Mouse (Mus musculus) intestine, embryonic 16.5 days (tissue): ENCODE data around the gene Fam129b. TPM values are rescaled to one million over a fixed set of nuclear protein-coding genes. Genes with fewer than 3 reads are reported as not detected.

Source experiments
- ATAC-seq: fragments of 200-750 bp; cut with Nextera tagmentation; 2 replicates; pipeline ENCODE4 v1.8.0; 2017; ENCODE audit warnings: moderate TSS enrichment, moderate library complexity
- H3K27ac ChIP-seq: fragments of 300-500 bp; sonication (generic); 2 replicates; pipeline ENCODE4 v1.5.1; 2014; ENCODE audit warnings: mild to moderate bottlenecking, low read length
- H3K27me3 ChIP-seq: fragments of 300-500 bp; sonication (generic); replicated peaks from 2 replicates; pipeline ENCODE4 v1.6.1; 2014; ENCODE audit warnings: low read length, control low read depth, mixed read lengths; ENCODE audit not compliant: control insufficient read depth, insufficient read depth
- H3K36me3 ChIP-seq: fragments of 300-500 bp; sonication (generic); 2 replicates; pipeline ENCODE4 v1.6.1; 2014; ENCODE audit warnings: low read length, control low read depth; ENCODE audit not compliant: control insufficient read depth, insufficient read depth
- H3K4me1 ChIP-seq: fragments of 300-500 bp; sonication (generic); 2 replicates; pipeline ENCODE4 v1.6.1; 2014; ENCODE audit warnings: low read length, control low read depth, mixed read lengths; ENCODE audit not compliant: control insufficient read depth, insufficient read depth
- H3K4me2 ChIP-seq: fragments of 300-500 bp; sonication (generic); 2 replicates; pipeline ENCODE4 v1.6.1; 2014; ENCODE audit warnings: low read depth, low read length, control low read depth
- H3K4me3 ChIP-seq: fragments of 300-500 bp; sonication (generic); 2 replicates; pipeline ENCODE4 v1.5.1; 2014; ENCODE audit warnings: mild to moderate bottlenecking, low read length
- H3K9ac ChIP-seq: fragments of 300-500 bp; sonication (generic); 2 replicates; pipeline ENCODE4 v1.6.1; 2014; ENCODE audit warnings: low read depth, low read length
- H3K9me3 ChIP-seq: fragments of 300-500 bp; sonication (generic); 2 replicates; pipeline ENCODE4 v1.6.1; 2016; ENCODE audit warnings: low read length, control low read depth; ENCODE audit not compliant: control insufficient read depth
- WGBS: fragments of 180-500 bp; shearing (Covaris S2); extraction: QIAGEN DNeasy Blood & Tissue Kit; methylation state at CpG from one replicate; pipeline ENCODE4 v1.1.7; 2014; 5-methylcytosine and 5-hydroxymethylcytosine counted together
- polyA plus RNA-seq: library from polyadenylated mRNA; unstranded; fragments of >200 nt; fragmentation: Nextera tagmentation; extraction: Ambion mirVana; gene quantifications from 2 replicates; pipeline ENCODE4 v1.2.1, GENCODE M21; 2015

Gene Fam129b
- polyA plus RNA-seq, 1 experiment from 2014 or later = 35.4 TPM

DNA sequence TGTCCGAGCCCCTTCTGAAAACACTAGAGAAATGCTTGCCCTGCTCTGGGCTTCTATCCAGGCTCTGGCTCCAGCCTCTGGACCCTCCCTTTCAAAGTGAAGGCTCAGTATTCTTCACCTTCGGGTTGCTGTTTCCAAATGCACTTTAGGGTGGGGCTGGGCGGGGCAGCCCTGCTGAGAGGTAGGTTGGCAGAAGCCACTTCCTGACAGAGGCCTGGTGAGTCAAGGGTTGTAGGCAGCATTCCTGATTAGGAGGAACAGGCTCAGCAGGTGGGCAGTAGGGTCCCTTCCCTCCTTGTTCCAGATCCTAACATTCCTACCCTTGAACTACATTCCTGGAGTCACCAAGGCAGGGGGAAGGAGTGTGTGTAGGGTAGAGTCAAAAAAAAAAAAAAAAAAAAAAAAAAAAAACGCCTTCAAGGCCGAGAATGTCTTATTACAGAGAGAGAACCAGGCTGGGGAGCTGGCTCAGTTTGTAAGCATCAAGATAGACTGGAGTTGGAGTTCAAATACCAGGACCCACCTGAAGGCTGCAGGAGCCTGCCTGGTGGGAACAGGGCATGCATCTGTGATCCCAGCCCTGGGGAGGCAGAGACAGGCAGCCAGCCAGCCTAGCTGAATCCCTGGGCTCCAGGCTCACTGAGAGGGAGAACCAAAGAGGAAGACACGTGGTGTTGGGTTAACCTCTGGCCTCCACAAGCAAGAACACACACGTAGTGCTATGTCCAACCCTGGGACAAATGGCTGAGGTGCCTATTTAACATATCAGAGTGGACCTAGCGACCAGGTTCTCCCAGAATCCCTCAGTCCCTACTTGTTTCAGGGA, 5.4 kb upstream of the Fam129b start:
- Histone ChIP-seq H3K4me3 (no peak overlapping the region), H3K4me2 (no peak overlapping the region; the same call in 1 of the 2 replicates), H3K4me1 (peaks cover 28% of the 10 kb centered on the region), H3K36me3 (no peaks in the 10 kb centered on the region), H3K27ac (peak overlapping the region; percentile 72), H3K9ac (0 out of 2 replicates have a peak overlapping the region, but pooled peaks have one; percentile 34), H3K9me3 (no peaks in the 10 kb centered on the region), H3K27me3 (no peaks in the 10 kb centered on the region)
- 52% methylated on average over 8 of the region's 8 CpGs for WGBS
- peak; percentile 58 for ATAC-seq

DNA sequence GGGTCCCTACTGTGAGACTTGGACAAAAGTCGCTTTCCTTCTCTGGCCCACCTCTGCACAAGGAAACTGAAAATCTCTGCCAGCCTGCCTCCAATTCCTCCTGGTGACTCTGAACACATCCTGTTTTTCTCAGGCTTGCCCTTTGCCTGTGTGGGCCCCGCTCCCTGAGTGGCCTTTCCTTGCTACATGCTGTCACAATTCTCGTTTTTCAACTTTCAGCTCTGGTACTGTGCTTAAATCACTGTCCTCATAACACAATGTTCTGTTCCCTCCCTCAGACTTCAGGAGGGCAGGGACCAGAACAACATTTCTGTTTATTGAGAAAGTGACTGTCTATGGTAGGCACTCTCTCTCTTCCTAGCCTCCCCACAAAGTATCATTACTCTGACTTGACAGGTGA, 1.8 kb upstream of the Fam129b start:
- H3K4me1 ChIP-seq = peaks cover 50% of the 10 kb centered on the region
- no peak overlapping the region for H3K4me2 ChIP-seq
- peak overlapping the region; percentile 53; the same call in 1 of the 2 replicates for H3K9ac ChIP-seq
- no peak for ATAC-seq
- peak overlapping the region; percentile 82 for H3K27ac ChIP-seq
- H3K27me3 ChIP-seq = no peaks in the 10 kb centered on the region
- no peaks in the 10 kb centered on the region for H3K9me3 ChIP-seq
- H3K4me3 ChIP-seq = no peak overlapping the region
- 53% methylated on average over 3 of the region's 3 CpGs for WGBS
- H3K36me3 ChIP-seq = no peaks in the 10 kb centered on the region

GRCm38 (mm10) chr2:32874951-32875674, 801 bp upstream of the Fam129b start:
- 11% methylated on average over 15 of the region's 15 CpGs for WGBS
- H3K27ac ChIP-seq = peak overlapping the region; percentile 91
- ATAC-seq = peak; percentile 6

DNA sequence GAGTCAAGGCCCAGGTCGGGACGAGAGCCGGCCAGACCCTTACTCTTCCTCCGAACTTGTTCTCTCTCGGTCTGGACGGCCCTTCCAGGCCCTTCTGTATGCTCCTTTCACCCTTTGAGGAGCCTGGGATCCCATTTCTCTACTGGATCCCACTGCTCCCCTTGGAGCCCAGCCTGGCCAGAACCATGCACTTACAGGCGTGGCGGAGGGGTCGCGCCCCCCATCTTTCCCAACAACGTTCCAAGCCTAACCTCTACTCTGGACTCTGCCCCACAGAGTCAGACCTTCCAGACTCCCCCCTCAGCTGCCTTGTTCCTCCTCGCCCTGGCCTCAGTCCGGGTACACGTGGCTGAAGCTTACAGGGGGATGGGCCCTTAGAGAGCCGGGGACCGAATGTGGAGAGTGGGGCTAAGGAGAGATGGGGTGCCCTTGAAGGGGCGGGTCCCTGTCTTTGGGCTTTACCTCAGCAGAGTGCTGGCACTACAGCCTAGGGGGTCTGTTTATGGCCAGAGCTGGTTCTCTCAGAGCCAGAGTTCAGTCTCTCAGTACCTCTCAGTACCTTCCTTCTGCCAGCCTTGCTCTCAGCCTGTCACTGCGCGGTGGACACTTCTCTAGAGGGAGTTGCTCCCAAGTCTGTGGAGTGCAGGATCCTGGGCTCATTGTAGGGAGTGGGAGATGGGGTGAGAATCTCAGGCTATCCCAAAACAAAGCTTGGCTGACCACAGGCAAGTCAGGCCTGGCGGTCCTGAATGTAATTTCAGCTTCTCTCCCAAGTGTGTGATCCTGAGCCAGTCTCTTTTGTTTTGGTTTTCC, 782 bp downstream of the Fam129b start:
- Histone ChIP-seq H3K36me3 (no peaks in the 10 kb centered on the region), H3K4me1 (peaks cover 64% of the 10 kb centered on the region), H3K4me2 (peak overlapping the region; percentile 78), H3K27ac (peak overlapping the region; percentile 77), H3K9me3 (no peaks in the 10 kb centered on the region), H3K4me3 (peak overlapping the region; percentile 83), H3K9ac (peak overlapping the region; percentile 88), H3K27me3 (no peaks in the 10 kb centered on the region)
- ATAC-seq = peak; percentile 38
- WGBS = 2% methylated on average over 20 of the region's 20 CpGs

More at GRCm38 (mm10) chr2:32874951-32875674, 801 bp upstream of the Fam129b start:
- Histone ChIP-seq H3K4me3 (peak overlapping the region; percentile 83), H3K36me3 (no peaks in the 10 kb centered on the region), H3K9ac (peak overlapping the region; percentile 88), H3K4me1 (peaks cover 54% of the 10 kb centered on the region), H3K4me2 (peak overlapping the region; percentile 78), H3K9me3 (no peaks in the 10 kb centered on the region), H3K27me3 (no peaks in the 10 kb centered on the region)

DNA sequence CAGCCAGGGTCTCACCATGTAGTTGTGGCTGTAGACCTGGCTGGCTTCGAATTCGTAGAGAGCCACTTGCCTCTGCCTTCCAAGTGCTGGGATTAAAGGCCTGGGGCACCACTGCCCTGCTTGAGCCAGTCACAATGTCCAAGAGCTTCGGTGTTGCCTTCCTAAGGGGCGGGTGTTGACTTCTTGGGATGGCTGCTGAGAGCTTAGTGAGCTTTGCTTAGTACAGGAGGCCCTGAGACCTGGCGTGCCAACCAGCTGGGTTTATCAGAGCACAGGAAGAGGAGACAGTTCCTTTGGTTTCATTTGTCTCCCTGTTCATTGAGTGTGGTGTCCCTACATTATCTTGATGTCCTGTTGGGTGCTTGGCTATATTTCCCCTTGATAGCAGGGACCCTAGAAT, 1.4 kb downstream of the Fam129b start:
- Histone ChIP-seq H3K4me2 (peak overlapping the region; percentile 78), H3K36me3 (no peaks in the 10 kb centered on the region), H3K9ac (peak overlapping the region; percentile 88), H3K9me3 (no peaks in the 10 kb centered on the region), H3K4me3 (peak overlapping the region; percentile 83), H3K4me1 (peaks cover 70% of the 10 kb centered on the region), H3K27ac (peak overlapping the region; percentile 77), H3K27me3 (no peaks in the 10 kb centered on the region)
- WGBS = 24% methylated on average over 5 of the region's 5 CpGs
- no peak for ATAC-seq

DNA sequence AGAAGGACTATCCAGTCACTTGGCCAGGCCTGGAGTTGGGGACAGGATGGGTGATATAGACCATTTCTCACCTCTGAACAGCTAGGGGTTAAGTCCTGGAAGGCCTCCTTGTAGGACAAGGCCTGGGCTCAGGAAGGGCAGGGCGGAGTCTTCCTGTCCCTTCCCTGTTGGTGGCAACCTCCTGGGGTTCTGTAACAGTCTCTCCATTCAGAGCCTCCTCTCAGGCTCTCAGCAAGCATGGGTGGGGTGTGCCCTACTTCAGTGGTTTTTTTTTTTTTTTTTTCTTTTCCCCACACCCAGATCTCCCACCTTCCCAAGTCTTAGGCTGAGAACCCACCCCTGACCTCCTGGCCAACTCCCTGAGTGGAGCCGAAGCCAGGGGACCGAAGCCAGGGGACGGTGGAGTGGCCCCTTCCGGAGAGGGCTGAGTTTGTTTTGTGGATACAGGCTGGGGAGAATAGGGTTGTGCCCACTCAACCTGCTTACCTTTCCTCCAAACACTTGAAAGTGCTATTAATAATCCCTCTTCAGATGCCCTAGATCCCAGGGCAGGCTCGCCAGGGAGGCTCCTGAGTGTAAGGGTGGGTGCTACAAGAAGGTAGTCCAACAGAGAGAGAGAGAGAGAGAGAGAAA, 2.0 kb downstream of the Fam129b start:
- peak overlapping the region; percentile 83 for H3K4me3 ChIP-seq
- no peaks in the 10 kb centered on the region for H3K36me3 ChIP-seq
- peak overlapping the region; percentile 88 for H3K9ac ChIP-seq
- no peaks in the 10 kb centered on the region for H3K27me3 ChIP-seq
- no peaks in the 10 kb centered on the region for H3K9me3 ChIP-seq
- 36% methylated on average over 6 of the region's 6 CpGs for WGBS
- peak overlapping the region; percentile 77 for H3K27ac ChIP-seq
- no peak for ATAC-seq
- peak overlapping the region; percentile 78 for H3K4me2 ChIP-seq
- peaks cover 76% of the 10 kb centered on the region for H3K4me1 ChIP-seq

DNA sequence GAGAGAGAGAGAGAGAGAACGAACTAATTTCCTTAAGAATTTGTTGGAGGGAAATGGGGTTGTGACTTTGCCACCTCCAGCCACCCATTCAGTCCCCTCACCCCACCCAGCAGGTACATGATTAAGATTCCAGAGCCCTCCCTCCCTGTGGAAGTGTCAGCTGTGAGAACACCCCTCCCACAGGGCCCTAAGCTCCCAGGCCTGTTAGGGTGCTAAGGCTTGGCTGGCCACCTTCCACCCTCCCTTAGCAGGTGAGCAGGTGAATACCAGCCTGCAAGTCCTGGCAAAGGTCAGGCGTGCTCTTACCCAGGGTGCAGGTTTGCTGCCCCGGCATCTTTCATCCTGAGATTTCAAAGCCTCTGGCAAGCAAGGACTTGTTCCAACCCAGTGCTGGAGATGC, 2.5 kb downstream of the Fam129b start:
- peak overlapping the region; percentile 83 for H3K4me3 ChIP-seq
- H3K9ac ChIP-seq = peak overlapping the region; percentile 88
- peaks cover 77% of the 10 kb centered on the region for H3K4me1 ChIP-seq
- no peaks in the 10 kb centered on the region for H3K36me3 ChIP-seq
- WGBS = 56% methylated on average over 3 of the region's 3 CpGs
- no peak overlapping the region for H3K27ac ChIP-seq
- no peaks in the 10 kb centered on the region for H3K9me3 ChIP-seq
- peak overlapping the region; percentile 78 for H3K4me2 ChIP-seq
- no peak for ATAC-seq
- no peaks in the 10 kb centered on the region for H3K27me3 ChIP-seq

DNA sequence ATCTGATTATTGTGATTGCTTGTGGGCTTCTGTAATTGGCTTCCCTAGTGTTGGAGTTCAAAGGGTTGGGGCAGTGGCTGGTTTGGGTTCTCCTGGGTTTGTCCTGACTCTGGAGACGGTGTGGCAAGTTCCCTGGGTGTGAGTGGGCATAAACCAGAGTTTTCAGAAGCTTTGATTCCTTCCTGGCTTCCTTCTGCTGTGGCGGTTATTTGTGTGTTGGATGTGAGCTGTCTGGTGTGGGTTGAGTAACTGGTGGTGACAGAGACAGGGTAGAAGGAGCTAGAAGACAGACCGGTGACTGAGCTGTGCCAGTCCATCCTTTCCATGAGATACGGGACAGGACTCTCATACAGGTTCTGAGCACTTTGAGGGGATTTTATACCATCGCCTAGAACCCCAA, 3.7 kb downstream of the Fam129b start:
- no peak for ATAC-seq
- Histone ChIP-seq H3K27me3 (no peaks in the 10 kb centered on the region), H3K4me1 (peaks cover 74% of the 10 kb centered on the region), H3K27ac (0 out of 2 replicates have a peak overlapping the region, but pooled peaks have one; percentile 17), H3K4me2 (0 out of 2 replicates have a peak overlapping the region, but pooled peaks have one; percentile 2), H3K9ac (no peak overlapping the region), H3K4me3 (no peak overlapping the region), H3K9me3 (no peaks in the 10 kb centered on the region), H3K36me3 (no peaks in the 10 kb centered on the region)
- 77% methylated on average over 5 of the region's 5 CpGs for WGBS
